Mouse (Mus musculus): ENCODE data around the gene Mgat5b. TPM values are rescaled to one million over a fixed set of nuclear protein-coding genes. Genes with fewer than 3 reads are reported as not detected.

Mgat5b gene
- total RNA-seq, 2 experiments from 2014 or later: 51.0 to 51.2 TPM

DNA sequence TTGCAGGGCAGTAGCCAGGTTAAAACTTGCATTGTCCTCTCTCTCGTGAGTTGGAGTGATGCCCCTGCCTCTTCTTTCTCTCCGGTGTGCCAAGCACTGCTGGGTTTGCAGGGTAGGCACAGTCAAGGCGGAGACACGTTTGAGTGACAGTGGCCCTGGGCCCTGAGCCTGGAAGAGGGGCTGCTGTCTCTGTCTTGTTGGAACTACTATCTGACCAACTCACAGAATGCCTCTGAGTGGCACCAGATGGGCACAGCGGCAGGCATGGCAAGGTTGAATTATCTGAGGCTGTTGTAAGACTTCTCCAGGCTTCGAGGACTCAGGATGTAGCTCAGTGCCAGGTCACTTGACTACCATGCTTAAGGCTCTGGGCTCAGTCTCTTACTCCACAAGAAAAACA is 9.4 kb downstream of the Mgat5b start:
- DNase-seq (ENCODE audit: low spot score in 2 of 2): no peak

DNA sequence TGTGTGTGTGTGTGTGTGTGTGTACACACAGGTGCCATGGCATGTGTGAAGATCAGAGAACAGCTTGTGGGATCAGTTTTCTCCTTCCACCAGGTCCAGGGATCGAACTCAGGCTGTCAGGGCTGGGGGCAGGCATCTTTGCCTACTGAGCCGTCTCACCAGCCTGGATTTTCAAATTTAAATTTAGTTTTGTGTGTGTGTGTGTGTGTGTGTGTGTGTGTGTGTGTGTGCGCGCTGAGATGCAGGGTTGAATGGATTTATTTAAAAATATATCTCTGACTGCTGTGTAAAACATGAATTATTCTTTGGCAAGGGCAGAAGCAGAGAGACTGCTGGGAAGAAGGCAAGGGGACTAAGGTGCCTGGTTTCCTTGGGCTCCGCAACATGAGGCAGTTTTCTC is 16.2 kb downstream of the Mgat5b start:
- Histone ChIP-seq H3K4me3 (no peak overlapping the region), H3K27ac (no peak overlapping the region)
- no peak for DNase-seq (ENCODE audit: low spot score in 2 of 2)
- no peak for TF ChIP-seq CTCF (conservative IDR thresholded peaks at IDR 0.05)

More for the DNA sequence above, 9.4 kb downstream of the Mgat5b start:
- Histone ChIP-seq H3K4me3 (no peak overlapping the region), H3K27ac (no peak overlapping the region)
- no peak for TF ChIP-seq CTCF (conservative IDR thresholded peaks at IDR 0.05)

DNA sequence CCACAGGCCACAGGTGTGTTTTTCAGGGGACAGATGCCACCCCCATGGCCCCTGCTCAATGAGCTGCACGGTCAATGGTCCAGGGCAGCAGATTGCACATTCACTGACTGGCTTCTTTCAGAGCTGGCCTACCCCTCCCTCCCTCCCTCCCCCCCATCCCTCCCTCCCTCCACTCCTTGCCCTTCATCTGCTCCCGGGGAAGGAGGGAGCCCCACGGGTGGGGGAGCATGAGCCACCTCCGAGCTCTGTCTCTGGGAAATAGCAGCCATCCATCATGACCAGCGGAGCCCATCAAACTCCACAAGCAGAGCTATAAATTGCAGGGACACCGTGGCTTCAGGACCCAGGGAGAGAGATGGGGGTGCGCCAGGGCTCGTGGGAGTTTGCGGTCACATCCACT is 16.7 kb downstream of the Mgat5b start:
- no peak for DNase-seq (ENCODE audit: low spot score in 2 of 2)
- H3K27ac ChIP-seq: 0 out of 2 replicates have a peak overlapping the region, but pooled peaks have one; percentile 23
- no peak for TF ChIP-seq CTCF (conservative IDR thresholded peaks at IDR 0.05)

DNA sequence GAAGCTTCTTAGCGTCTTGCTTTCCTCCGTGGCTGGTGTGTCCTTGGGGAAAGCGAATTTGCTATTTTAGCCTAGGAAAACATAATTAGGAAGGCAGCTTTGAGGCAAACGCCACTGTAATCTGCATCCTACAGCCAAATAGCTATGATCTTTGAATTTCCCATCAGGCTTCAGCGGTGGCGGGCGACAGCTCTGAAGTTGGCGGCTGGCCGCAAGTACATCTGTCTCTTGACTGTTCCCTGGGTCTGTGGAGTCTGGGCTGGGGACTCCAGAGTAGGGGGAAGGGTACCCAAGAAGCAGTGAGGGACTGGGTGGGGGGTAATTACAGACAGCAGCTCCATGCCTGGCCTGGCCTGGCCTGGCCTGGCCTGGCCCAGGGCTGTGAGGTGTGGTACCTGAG is 17.3 kb downstream of the Mgat5b start:
- no peak for DNase-seq (ENCODE audit: low spot score in 2 of 2)
- TF ChIP-seq CTCF (conservative IDR thresholded peaks at IDR 0.05): no peak
- Histone ChIP-seq H3K4me3 (no peak overlapping the region), H3K27ac (0 out of 2 replicates have a peak overlapping the region, but pooled peaks have one; percentile 23)

More for the DNA sequence above, 16.7 kb downstream of the Mgat5b start:
- H3K4me3 ChIP-seq: no peak overlapping the region

DNA sequence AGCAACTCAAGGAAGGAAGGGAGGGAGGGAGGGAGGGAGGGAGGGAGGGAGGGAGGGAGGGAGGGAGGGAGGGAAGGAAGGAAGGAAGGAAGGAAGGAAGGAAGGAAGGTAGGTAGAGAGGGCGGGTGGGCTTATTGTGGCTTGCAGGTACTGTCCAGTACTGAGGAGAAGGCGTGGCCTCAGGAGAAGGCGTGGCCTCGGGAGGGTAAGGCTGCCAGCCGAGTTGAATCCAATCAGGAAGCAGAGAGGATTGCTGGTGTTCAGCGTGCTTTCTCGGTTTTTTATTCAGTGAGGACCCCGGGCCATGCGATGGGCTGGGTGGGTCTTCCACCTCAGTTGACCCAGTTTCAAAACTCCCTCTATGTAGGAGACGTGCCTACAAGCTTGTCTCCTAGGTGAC is 18.5 kb downstream of the Mgat5b start:
- no peak for TF ChIP-seq CTCF (conservative IDR thresholded peaks at IDR 0.05)
- Histone ChIP-seq H3K27ac (no peak overlapping the region), H3K4me3 (no peak overlapping the region)
- DNase-seq (ENCODE audit: low spot score in 2 of 2): no peak

DNA sequence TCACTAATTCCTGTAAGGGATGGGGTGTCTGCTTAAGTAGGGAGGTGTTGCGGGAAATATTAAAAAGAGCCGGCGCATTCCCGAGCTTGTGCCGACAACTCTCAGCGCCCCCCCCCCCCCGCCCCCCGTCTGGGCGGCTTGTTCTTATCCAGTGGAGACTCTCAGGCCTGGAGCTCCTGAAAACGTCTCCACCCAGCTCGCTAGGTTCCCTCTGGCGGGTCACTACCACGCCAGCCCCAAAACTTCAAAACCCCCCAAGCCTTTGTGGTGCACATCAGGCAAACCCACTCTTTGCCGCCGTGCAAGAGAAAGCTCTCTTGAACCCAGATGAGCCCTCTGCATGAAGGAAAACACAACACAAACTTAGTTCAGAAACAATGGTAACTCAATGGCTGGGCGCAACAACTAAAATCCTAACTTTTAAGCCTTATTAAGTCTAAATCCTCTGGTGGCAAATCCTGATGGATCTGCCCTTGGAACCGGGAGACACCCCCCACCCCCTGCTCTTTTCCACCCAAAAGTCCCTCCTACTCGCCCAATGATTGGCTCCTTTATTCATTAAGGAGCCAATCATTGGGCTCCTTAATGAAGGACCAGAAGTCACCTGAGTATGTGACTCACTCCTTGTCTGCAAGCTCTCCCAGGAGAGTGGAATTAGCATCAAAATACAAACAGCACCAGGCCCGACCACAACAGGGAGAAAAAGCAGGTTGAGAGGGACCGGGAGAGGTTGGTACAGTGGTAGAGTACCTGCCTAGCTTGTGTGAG is 21.6 kb downstream of the Mgat5b start:
- no peak for TF ChIP-seq CTCF (conservative IDR thresholded peaks at IDR 0.05)
- DNase-seq (ENCODE audit: low spot score in 2 of 2): no peak
- no peak overlapping the region for H3K4me3 ChIP-seq

DNA sequence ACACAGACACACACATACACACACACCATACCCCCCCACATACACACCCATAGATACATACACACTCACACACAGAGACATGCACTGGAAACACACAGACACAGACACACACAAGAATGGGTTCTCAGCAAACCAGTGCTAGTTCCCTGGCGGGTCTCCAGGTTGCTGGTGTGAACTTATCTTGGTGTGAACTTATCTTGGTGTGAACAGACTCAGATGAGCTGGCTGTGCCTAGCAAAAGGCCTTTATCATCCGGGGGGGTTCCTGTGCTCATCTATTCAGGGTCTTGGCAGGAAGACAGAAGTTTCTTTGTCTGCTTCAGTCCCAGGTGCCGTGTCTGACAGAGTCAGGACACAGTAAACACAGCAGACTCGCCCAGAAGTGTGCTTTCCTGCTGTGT is 25.7 kb downstream of the Mgat5b start:
- no peak for TF ChIP-seq CTCF (conservative IDR thresholded peaks at IDR 0.05)
- H3K27ac ChIP-seq: no peak overlapping the region
- DNase-seq (ENCODE audit: low spot score in 2 of 2): no peak
- no peak overlapping the region for H3K4me3 ChIP-seq

More for the DNA sequence above, 21.6 kb downstream of the Mgat5b start:
- H3K27ac ChIP-seq: no peak overlapping the region

DNA sequence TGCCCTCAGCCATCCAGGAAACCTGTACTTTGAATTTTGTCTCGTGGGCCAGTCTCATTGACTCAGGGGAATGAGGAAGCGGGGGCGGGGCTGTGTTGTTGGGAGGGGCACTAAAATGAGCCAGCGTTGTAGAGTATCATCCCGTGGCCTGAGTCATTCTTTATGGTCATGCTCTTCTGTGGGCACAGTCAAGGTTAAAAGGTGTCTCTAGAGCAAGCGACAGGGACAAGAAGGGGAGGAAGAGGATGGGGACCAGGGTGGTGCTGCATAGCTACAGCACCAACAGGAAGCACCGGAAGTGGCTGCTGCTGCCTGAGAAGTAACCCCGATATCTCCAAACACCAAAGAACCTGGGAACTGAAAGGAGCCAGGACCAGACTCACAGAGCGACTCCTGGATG is 31.2 kb downstream of the Mgat5b start:
- no peak overlapping the region for H3K27ac ChIP-seq
- no peak overlapping the region for H3K4me3 ChIP-seq
- no peak for TF ChIP-seq CTCF (conservative IDR thresholded peaks at IDR 0.05)
- no peak for DNase-seq (ENCODE audit: low spot score in 2 of 2)

DNA sequence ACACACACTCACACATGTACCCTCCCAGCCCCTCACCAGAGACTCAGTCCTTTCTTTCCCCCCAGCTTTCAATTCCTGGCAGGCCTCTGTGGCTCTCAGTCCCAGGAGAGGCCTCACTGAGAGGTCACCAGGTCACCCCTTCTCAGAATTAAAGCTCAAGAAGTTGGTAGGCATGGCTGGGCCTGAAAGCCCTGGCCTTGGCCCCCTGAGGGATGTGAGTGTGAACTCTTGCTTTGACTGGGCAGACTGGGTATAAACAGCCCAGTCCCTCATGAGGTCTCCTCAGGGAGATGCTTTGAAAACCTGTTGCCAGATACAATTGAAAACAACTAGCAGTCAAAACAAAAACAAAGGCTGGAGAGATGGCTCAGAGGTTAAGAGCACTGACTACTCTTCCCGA is 32.8 kb downstream of the Mgat5b start:
- H3K4me3 ChIP-seq: no peak overlapping the region
- no peak overlapping the region for H3K27ac ChIP-seq
- no peak for DNase-seq (ENCODE audit: low spot score in 2 of 2)
- TF ChIP-seq CTCF (conservative IDR thresholded peaks at IDR 0.05): no peak

DNA sequence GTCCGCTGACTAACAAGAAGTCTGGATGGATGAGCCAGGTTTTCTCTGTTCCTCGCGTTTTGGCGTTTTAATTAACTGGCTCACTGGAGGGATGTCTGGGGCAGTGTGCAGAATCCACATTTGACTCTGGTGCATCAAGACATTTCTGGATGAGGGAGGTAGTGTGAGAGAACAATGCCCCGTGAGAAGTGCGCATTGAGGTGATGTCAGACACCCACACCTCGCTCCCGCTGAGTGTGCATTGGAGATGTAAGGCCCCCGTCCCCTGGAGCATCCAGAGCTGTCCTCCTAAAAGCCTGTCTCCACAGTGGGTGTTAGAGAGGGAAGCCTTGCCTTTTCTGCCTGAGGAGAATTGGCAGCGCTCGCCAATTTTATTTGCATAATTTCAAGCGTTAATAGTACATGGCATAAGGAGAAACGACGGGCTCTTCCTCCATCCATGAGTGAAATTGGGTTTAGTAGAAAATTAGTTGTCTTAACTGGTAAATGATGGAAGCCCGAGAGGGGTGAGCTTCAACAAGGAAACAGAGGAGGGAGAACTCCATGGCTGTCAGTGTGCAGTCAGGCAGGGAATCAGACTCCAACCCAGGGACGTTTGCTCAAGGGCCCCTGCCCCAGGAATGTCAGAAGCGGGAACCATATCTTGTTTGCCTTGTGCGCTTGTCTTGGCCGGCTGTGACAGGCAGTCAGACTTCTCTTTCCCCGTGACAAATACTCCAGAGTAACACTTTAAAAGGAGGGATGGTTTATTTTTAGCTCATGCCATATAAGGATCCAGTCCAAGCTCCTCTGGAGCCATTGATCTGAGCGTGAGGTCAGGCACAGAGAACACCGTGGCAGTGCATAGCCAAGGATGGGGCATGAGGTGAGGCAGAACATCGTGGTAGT is 35.8 kb downstream of the Mgat5b start:
- no peak for TF ChIP-seq CTCF (conservative IDR thresholded peaks at IDR 0.05)
- DNase-seq (ENCODE audit: low spot score in 2 of 2): peak; percentile 36 to 47
- Histone ChIP-seq H3K27ac (peak overlapping the region; percentile 67), H3K4me3 (no peak overlapping the region)

DNA sequence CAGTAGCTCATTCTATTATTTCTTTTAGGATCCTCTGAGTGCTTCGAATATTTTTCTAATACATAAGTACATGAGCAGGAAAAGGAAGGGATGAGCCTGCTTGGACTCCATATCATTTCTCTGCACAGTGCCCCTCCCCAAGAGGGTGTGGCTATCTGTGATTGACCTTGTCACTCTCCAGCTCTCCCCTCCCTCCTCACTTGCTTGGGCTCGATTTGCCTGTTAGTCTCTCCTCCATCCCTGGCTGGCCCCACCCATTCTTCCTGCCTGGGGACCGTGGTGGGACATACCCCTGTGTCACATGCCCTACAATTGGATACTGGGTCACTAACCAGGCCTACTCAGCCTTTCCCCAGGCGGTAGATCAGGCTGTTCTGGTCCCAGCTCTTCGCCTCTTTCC is 39.9 kb downstream of the Mgat5b start:
- no peak overlapping the region for H3K4me3 ChIP-seq
- no peak for DNase-seq (ENCODE audit: low spot score in 2 of 2)
- H3K27ac ChIP-seq: no peak overlapping the region
- TF ChIP-seq CTCF (conservative IDR thresholded peaks at IDR 0.05): no peak

DNA sequence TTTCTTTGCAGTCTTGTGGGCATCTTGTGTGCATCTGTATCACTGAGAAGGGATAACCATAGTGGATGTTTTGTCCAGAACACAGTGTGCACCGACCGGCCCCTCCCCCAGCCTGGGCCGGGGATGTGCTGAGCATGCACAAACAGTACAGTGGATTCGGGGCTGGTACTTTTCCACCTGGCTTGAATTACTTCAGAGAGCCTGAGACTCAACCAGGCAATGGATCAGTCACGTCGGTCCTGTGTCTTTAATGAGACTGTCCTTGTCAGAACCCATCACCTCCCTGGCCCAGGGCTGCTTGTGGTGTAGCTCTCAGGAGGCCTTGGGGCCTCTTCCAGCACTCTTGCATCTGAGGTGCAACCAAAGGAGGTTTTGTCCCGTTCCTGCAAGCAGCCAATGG is 46.4 kb downstream of the Mgat5b start:
- TF ChIP-seq CTCF (conservative IDR thresholded peaks at IDR 0.05): no peak

DNA sequence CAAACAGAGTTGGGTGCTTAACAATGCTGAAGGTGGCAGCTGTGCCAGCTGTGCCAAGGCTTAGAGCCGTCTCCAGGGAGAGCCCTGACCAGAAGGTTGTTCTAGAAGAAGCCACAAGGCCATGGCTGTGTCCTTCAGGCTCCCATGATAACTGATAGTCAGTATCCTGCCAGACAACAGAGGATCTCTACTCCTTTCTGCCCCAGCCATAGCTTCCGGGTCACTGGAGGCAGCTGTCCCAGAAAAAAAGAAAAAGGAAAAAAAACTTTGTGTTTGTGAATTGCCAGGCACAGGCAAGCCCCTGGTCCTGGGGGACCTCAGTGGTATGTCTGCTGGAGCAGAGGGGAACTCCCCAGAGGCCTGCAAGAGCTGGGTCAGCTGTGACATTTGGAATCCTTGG is 47.3 kb downstream of the Mgat5b start:
- no peak for DNase-seq (ENCODE audit: low spot score in 2 of 2)
- Histone ChIP-seq H3K27ac (no peak overlapping the region), H3K4me3 (no peak overlapping the region)
- no peak for TF ChIP-seq CTCF (conservative IDR thresholded peaks at IDR 0.05)

More for the DNA sequence above, 46.4 kb downstream of the Mgat5b start:
- Histone ChIP-seq H3K27ac (no peak overlapping the region), H3K4me3 (no peak overlapping the region)
- no peak for DNase-seq (ENCODE audit: low spot score in 2 of 2)

Data from layer of hippocampus, adult 2 months (tissue).